Mouse (Mus musculus) forebrain, embryonic 15.5 days (tissue): Measurements from ENCODE around the gene Mrps17. TPM values are rescaled to one million over a fixed set of nuclear protein-coding genes. Genes with fewer than 3 reads are reported as not detected.
"Not testable (repeated sequence)": the region's sequence is repeated elsewhere in the genome, so short reads cannot be mapped to it uniquely, and the experiment has no call there.

Experiments used
- ATAC-seq: fragments of 200-750 bp; cut with Nextera tagmentation; replicated peaks from 2 replicates; pipeline ENCODE4 v1.8.0; 2017; ENCODE audit warnings: mild to moderate bottlenecking, moderate TSS enrichment, moderate library complexity
- H3K27ac ChIP-seq: fragments of 300-500 bp; sonication (generic); replicated peaks from 2 replicates; pipeline ENCODE4 v1.5.1; 2015; ENCODE audit warnings: mild to moderate bottlenecking, inconsistent platforms
- H3K27me3 ChIP-seq: fragments of 300-500 bp; sonication (generic); 2 replicates; pipeline ENCODE4 v1.6.1; 2015; ENCODE audit warnings: inconsistent platforms
- H3K36me3 ChIP-seq: fragments of 300-500 bp; sonication (generic); 2 replicates; pipeline ENCODE4 v1.6.1; 2015; ENCODE audit warnings: mild to moderate bottlenecking, inconsistent platforms
- H3K4me1 ChIP-seq: fragments of 300-500 bp; sonication (generic); 2 replicates; pipeline ENCODE4 v1.6.1; 2015; ENCODE audit warnings: inconsistent platforms
- H3K4me2 ChIP-seq: fragments of 300-500 bp; sonication (generic); replicated peaks from 2 replicates; pipeline ENCODE4 v1.6.1; 2015; ENCODE audit warnings: mild to moderate bottlenecking, inconsistent platforms
- H3K4me3 ChIP-seq: fragments of 300-500 bp; sonication (generic); 2 replicates; pipeline ENCODE4 v1.5.1; 2015; ENCODE audit warnings: mild to moderate bottlenecking, inconsistent platforms
- H3K9ac ChIP-seq: fragments of 300-500 bp; sonication (generic); replicated peaks from 2 replicates; pipeline ENCODE4 v1.6.1; 2015; ENCODE audit warnings: mild to moderate bottlenecking, inconsistent platforms
- H3K9me3 ChIP-seq: fragments of 300-500 bp; sonication (generic); 2 replicates; pipeline ENCODE4 v1.6.1; 2016; ENCODE audit warnings: inconsistent platforms
- WGBS: fragments of 180-500 bp; shearing (Covaris S2); methylation state at CpG from one replicate; pipeline ENCODE4 v1.1.7; 2015; ENCODE audit warnings: mixed read lengths; 5-methylcytosine and 5-hydroxymethylcytosine counted together
- polyA plus RNA-seq: library from polyadenylated mRNA; unstranded; fragments of >200 nt; fragmentation: Nextera tagmentation; extraction: Ambion mirVana; gene quantifications from 2 replicates; pipeline ENCODE4 v1.2.1, GENCODE M21; 2015

The Mrps17 gene
- polyA plus RNA-seq: 189 TPM in 2 replicates

- Histone ChIP-seq H3K9ac (peak within 1 kb of the TSS; percentile 68), H3K4me3 (peak within 1 kb of the TSS; percentile 71), H3K4me1 (peaks cover 13% of the 10 kb centered on the region), H3K27me3 (no peaks in the 10 kb centered on the region), H3K36me3 (peaks cover 30% of the 10 kb centered on the region), H3K9me3 (no peaks in the 10 kb centered on the region), H3K4me2 (peak within 1 kb of the TSS; percentile 78), H3K27ac (peak within 1 kb of the TSS; percentile 64)
- under 1% methylated on average over 33 of the region's 33 CpGs for WGBS
- ATAC-seq: peak; percentile 96
Observed at GRCm38 (mm10) chr5:129715326-129715861, at the start of gene Mrps17. Gene Mrps17, plus strand, starts transcription at chr5:129715497.

GRCm38 (mm10) chr5:129666271-129666909 lies 48.9 kb upstream of the Mrps17 start:
- ATAC-seq: no peak
- H3K27me3 ChIP-seq: no peaks in the 10 kb centered on the region
- no peak overlapping the region for H3K27ac ChIP-seq
- no peak overlapping the region for H3K9ac ChIP-seq
- no peaks in the 10 kb centered on the region for H3K9me3 ChIP-seq
- no peaks in the 10 kb centered on the region for H3K36me3 ChIP-seq
- 96% methylated on average over 10 of the region's 10 CpGs for WGBS
- no peak overlapping the region for H3K4me3 ChIP-seq
- H3K4me1 ChIP-seq: peaks cover 13% of the 10 kb centered on the region
- no peak overlapping the region for H3K4me2 ChIP-seq

- Histone ChIP-seq H3K9ac (no peak overlapping the region), H3K4me1 (peaks cover 13% of the 10 kb centered on the region), H3K4me2 (no peak overlapping the region), H3K9me3 (no peaks in the 10 kb centered on the region), H3K36me3 (no peaks in the 10 kb centered on the region), H3K27me3 (no peaks in the 10 kb centered on the region), H3K27ac (no peak overlapping the region), H3K4me3 (no peak overlapping the region)
- 91% methylated on average over 4 of the region's 4 CpGs for WGBS
- ATAC-seq: no peak
Observed at GRCm38 (mm10) chr5:129667851-129668250, 47.4 kb upstream of the Mrps17 start.

GRCm38 (mm10) chr5:129669453-129670035 lies 45.8 kb upstream of the Mrps17 start:
- peak overlapping the region; percentile 80 for H3K4me2 ChIP-seq
- no peaks in the 10 kb centered on the region for H3K27me3 ChIP-seq
- H3K27ac ChIP-seq: peak overlapping the region; percentile 39; the same call in 1 of the 2 replicates
- peak overlapping the region; percentile 75 for H3K4me3 ChIP-seq
- 1% methylated on average over 31 of the region's 31 CpGs for WGBS
- H3K4me1 ChIP-seq: peaks cover 13% of the 10 kb centered on the region
- H3K36me3 ChIP-seq: no peaks in the 10 kb centered on the region
- peak overlapping the region; percentile 91 for H3K9ac ChIP-seq
- no peaks in the 10 kb centered on the region for H3K9me3 ChIP-seq
- peak; percentile 73; the same call in 1 of the 2 replicates for ATAC-seq

GRCm38 (mm10) chr5:129670036-129670458 lies 45.2 kb upstream of the Mrps17 start, which contains the start of gene Zfp11:
Gene Zfp11, minus strand, starts transcription at chr5:129670099.
- ATAC-seq: peak; percentile 84
- H3K4me3 ChIP-seq: peak within 1 kb of the TSS; percentile 75
- H3K27me3 ChIP-seq: no peaks in the 10 kb centered on the region
- peak within 1 kb of the TSS; percentile 80 for H3K4me2 ChIP-seq
- peaks cover 13% of the 10 kb centered on the region for H3K4me1 ChIP-seq
- H3K9me3 ChIP-seq: no peaks in the 10 kb centered on the region
- peak within 1 kb of the TSS; percentile 91 for H3K9ac ChIP-seq
- WGBS: 2% methylated on average over 23 of the region's 23 CpGs
- H3K27ac ChIP-seq: peak within 1 kb of the TSS; percentile 39
- no peaks in the 10 kb centered on the region for H3K36me3 ChIP-seq

GRCm38 (mm10) chr5:129685141-129685540 lies 30.2 kb upstream of the Mrps17 start:
- not testable (repeated sequence) for H3K27me3 ChIP-seq, H3K27ac ChIP-seq, ATAC-seq, H3K9me3 ChIP-seq, H3K9ac ChIP-seq, H3K4me3 ChIP-seq, H3K4me2 ChIP-seq, H3K4me1 ChIP-seq, H3K36me3 ChIP-seq
- WGBS: 93% methylated on average over 5 of the region's 5 CpGs

GRCm38 (mm10) chr5:129687621-129688020 lies 27.7 kb upstream of the Mrps17 start:
- Histone ChIP-seq H3K9ac (no peak overlapping the region), H3K4me2 (no peak overlapping the region), H3K36me3 (no peaks in the 10 kb centered on the region), H3K4me1 (no peaks in the 10 kb centered on the region), H3K9me3 (no peaks in the 10 kb centered on the region), H3K27me3 (no peaks in the 10 kb centered on the region), H3K4me3 (no peak overlapping the region), H3K27ac (no peak overlapping the region)
- WGBS: 83% methylated on average over 7 of the region's 7 CpGs
- ATAC-seq: no peak

GRCm38 (mm10) chr5:129690528-129690927 lies 24.8 kb upstream of the Mrps17 start:
- H3K4me3 ChIP-seq: no peak overlapping the region
- no peak for ATAC-seq
- no peaks in the 10 kb centered on the region for H3K9me3 ChIP-seq
- no peaks in the 10 kb centered on the region for H3K36me3 ChIP-seq
- no peak overlapping the region for H3K27ac ChIP-seq
- no peaks in the 10 kb centered on the region for H3K4me1 ChIP-seq
- whole genome bisulfite sequencing: 84% methylated on average over 3 of the region's 3 CpGs
- no peaks in the 10 kb centered on the region; the same call in 1 of the 2 replicates for H3K27me3 ChIP-seq
- H3K4me2 ChIP-seq: no peak overlapping the region
- H3K9ac ChIP-seq: no peak overlapping the region

GRCm38 (mm10) chr5:129700506-129700905 lies 14.8 kb upstream of the Mrps17 start:
- WGBS: 37% methylated on average over 2 of the region's 2 CpGs
- Histone ChIP-seq H3K9me3 (no peaks in the 10 kb centered on the region), H3K4me1 (no peaks in the 10 kb centered on the region), H3K27me3 (peaks cover 4% of the 10 kb centered on the region; the same call in 1 of the 2 replicates), H3K4me2 (no peak overlapping the region), H3K27ac (no peak overlapping the region), H3K36me3 (no peaks in the 10 kb centered on the region), H3K4me3 (no peak overlapping the region), H3K9ac (no peak overlapping the region)
- ATAC-seq: no peak

- 85% methylated on average over 1 of the region's 1 CpGs for WGBS
- no peaks in the 10 kb centered on the region for H3K9me3 ChIP-seq
- no peaks in the 10 kb centered on the region for H3K4me1 ChIP-seq
- H3K4me3 ChIP-seq: no peak overlapping the region
- H3K9ac ChIP-seq: no peak overlapping the region
- H3K27ac ChIP-seq: no peak overlapping the region
- H3K36me3 ChIP-seq: no peaks in the 10 kb centered on the region
- ATAC-seq: no peak
- H3K27me3 ChIP-seq: peaks cover 4% of the 10 kb centered on the region; the same call in 1 of the 2 replicates
- H3K4me2 ChIP-seq: no peak overlapping the region
Observed at GRCm38 (mm10) chr5:129701706-129702105, 13.6 kb upstream of the Mrps17 start.

- no peaks in the 10 kb centered on the region for H3K4me1 ChIP-seq
Observed at GRCm38 (mm10) chr5:129703368-129703767, 11.9 kb upstream of the Mrps17 start.

GRCm38 (mm10) chr5:129708412-129708811 lies 6.9 kb upstream of the Mrps17 start, which contains the start of gene Sept14:
Gene Sept14, minus strand, starts transcription at chr5:129708512.
- no peaks in the 10 kb centered on the region for H3K4me1 ChIP-seq
- no peak within 1 kb of the TSS for H3K4me3 ChIP-seq
- no peak for ATAC-seq
- H3K9ac ChIP-seq: no peak within 1 kb of the TSS
- H3K9me3 ChIP-seq: no peaks in the 10 kb centered on the region
- no peaks in the 10 kb centered on the region for H3K27me3 ChIP-seq
- no peak within 1 kb of the TSS for H3K27ac ChIP-seq
- no peaks in the 10 kb centered on the region for H3K36me3 ChIP-seq
- no peak within 1 kb of the TSS for H3K4me2 ChIP-seq
- 78% methylated on average over 2 of the region's 2 CpGs for WGBS

More at GRCm38 (mm10) chr5:129703368-129703767, 11.9 kb upstream of the Mrps17 start:
- H3K27me3 ChIP-seq: peaks cover 4% of the 10 kb centered on the region; the same call in 1 of the 2 replicates
- H3K9ac ChIP-seq: no peak overlapping the region
- no peak overlapping the region for H3K4me3 ChIP-seq
- no peaks in the 10 kb centered on the region for H3K36me3 ChIP-seq
- H3K27ac ChIP-seq: no peak overlapping the region
- no peak overlapping the region for H3K4me2 ChIP-seq
- ATAC-seq: no peak
- no peaks in the 10 kb centered on the region for H3K9me3 ChIP-seq
